Comparison of ENCODE assay signal across 1 mouse cellular context in genomic region chr12:16900625-16901222, GRCm38 (mm10).
TF ChIP-seq lines count a peak whose summit lies in the region.

No protein-coding gene starts in this region.

TF ChIP-seq in MEL, 35 proteins besides CTCF, POLR2A, EP300 and RAD21 (continued from another document):
- TF ChIP-seq MXI1 (IDR thresholded peaks at IDR 0.05; ENCODE audit: low read depth, low read length), result peak; percentile 47
- TF ChIP-seq MAFK (IDR thresholded peaks at IDR 0.05; ENCODE audit: borderline replicate concordance, low read depth, low read length), result 0 out of 2 replicates have a peak, but pooled peaks have one; percentile 27
- peak; percentile 73 for TF ChIP-seq SIN3A (IDR thresholded peaks at IDR 0.05; ENCODE audit: low read length)
